Mouse (Mus musculus) stomach, postnatal 0 days (tissue): Measurements from ENCODE around the gene Csrp2. TPM values are rescaled to one million over a fixed set of nuclear protein-coding genes. Genes with fewer than 3 reads are reported as not detected.
A peak's percentile ranks its signal among the peaks of the same experiment; 100 is the strongest.

ENCODE experiments used
- ATAC-seq: fragments of 200-750 bp; cut with Nextera tagmentation; 2 replicates; pipeline ENCODE4 v1.8.0; 2017; ENCODE audit not compliant: low FRiP score, low TSS enrichment
- DNase-seq: peaks from one replicate; pipeline ENCODE4 v3.0.0-alpha.2; 2016; ENCODE audit warnings: low spot score
- H3K27ac ChIP-seq: fragments of 300-500 bp; sonication (generic); replicated peaks from 2 replicates; pipeline ENCODE4 v1.5.1; 2014; ENCODE audit warnings: mild to moderate bottlenecking, control low read depth
- H3K27me3 ChIP-seq: fragments of 300-500 bp; sonication (generic); 2 replicates; pipeline ENCODE4 v1.6.1; 2014; ENCODE audit warnings: low read length; ENCODE audit not compliant: control insufficient read depth, insufficient read depth
- H3K36me3 ChIP-seq: fragments of 300-500 bp; sonication (generic); 2 replicates; pipeline ENCODE4 v1.6.1; 2014; ENCODE audit warnings: low read length, mixed read lengths; ENCODE audit not compliant: control insufficient read depth, insufficient read depth
- H3K4me1 ChIP-seq: fragments of 300-500 bp; sonication (generic); replicated peaks from 2 replicates; pipeline ENCODE4 v1.6.1; 2014; ENCODE audit warnings: antibody characterized with exemption; ENCODE audit not compliant: control insufficient read depth, insufficient read depth
- H3K4me2 ChIP-seq: fragments of 300-500 bp; sonication (generic); replicated peaks from 2 replicates; pipeline ENCODE4 v1.6.1; 2014; ENCODE audit warnings: low read depth, mild to moderate bottlenecking, control low read depth, moderate library complexity
- H3K4me3 ChIP-seq: fragments of 300-500 bp; sonication (generic); 2 replicates; pipeline ENCODE4 v1.5.1; 2014; ENCODE audit warnings: low read depth, low read length, control low read depth
- H3K9ac ChIP-seq: fragments of 300-500 bp; sonication (generic); 2 replicates; pipeline ENCODE4 v1.6.1; 2014; ENCODE audit warnings: mild to moderate bottlenecking, low read length, control low read depth, mixed read lengths
- H3K9me3 ChIP-seq: fragments of 300-500 bp; sonication (generic); 2 replicates; pipeline ENCODE4 v1.6.1; 2016; ENCODE audit warnings: low read length; ENCODE audit not compliant: control insufficient read depth
- CTCF ChIP-seq: IDR thresholded peaks from 2 replicates; pipeline ENCODE4 v1.5.1; 2016; ENCODE audit warnings: antibody characterized with exemption, low read depth, mild to moderate bottlenecking, moderate library complexity
- EP300 ChIP-seq: optimal IDR thresholded peaks from 2 replicates; pipeline ENCODE3; 2016; ENCODE audit warnings: antibody characterized with exemption
- WGBS: fragments of 180-500 bp; shearing (Covaris S2); extraction: QIAGEN DNeasy Blood & Tissue Kit; methylation state at CpG from one replicate; pipeline ENCODE4 v1.1.7; 2014; 5-methylcytosine and 5-hydroxymethylcytosine counted together
- polyA plus RNA-seq: library from polyadenylated mRNA; unstranded; fragments of >200 nt; fragmentation: Nextera tagmentation; extraction: Ambion mirVana; gene quantifications from 2 replicates; pipeline ENCODE4 v1.2.1, GENCODE M21; 2015

Csrp2 gene
- polyA plus RNA-seq, 1 experiment from 2014 or later, result 191 TPM

DNA sequence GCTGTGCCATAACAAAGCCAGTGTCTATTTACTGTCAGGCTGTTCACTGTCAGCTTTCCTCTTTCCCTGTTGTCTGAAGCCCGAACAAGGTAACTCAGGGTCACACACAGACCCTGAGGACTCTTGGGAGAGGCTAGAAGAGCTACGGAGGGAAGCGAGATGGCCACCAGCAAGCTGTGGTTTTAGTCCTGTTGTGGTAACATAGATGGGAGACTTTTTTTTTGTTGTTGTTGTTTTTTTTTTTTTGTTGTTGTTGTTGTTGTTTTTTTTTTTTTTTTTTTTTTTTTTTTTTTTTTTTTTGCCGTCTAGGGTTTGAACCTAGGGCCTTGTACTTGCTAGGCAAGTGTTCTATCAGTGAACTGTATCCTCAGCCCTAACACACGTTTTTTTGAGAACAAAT lies 14.0 kb downstream of the Csrp2 start:
- WGBS, result 76% methylated on average over 5 of the region's 5 CpGs
- no peak overlapping the region for H3K9ac ChIP-seq
- ATAC-seq, result no peak

DNA sequence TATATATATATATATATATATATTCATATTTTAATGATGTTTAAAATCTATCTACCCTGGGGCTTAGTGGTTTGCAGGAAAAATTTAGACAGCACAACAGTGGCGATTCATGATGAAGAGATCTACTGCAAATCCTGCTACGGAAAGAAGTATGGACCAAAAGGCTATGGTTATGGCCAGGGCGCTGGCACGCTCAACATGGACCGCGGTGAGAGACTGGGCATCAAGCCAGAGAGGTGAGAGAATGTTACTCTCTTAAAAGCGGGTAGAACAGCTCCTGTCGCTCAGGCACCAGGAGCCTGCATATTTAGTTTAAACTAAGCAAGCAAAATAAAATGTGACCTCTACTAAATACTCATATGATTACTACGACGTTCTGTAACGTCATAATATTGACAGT lies 15.5 kb downstream of the Csrp2 start:
- Histone ChIP-seq H3K36me3 (peaks cover 4% of the 10 kb centered on the region; the same call in 1 of the 2 replicates), H3K27me3 (no peaks in the 10 kb centered on the region), H3K4me3 (no peak overlapping the region), H3K4me2 (no peak overlapping the region), H3K27ac (no peak overlapping the region), H3K9me3 (no peaks in the 10 kb centered on the region), H3K4me1 (no peaks in the 10 kb centered on the region), H3K9ac (no peak overlapping the region)
- 70% methylated on average over 11 of the region's 11 CpGs for WGBS
- ATAC-seq, result no peak
- no peak for DNase-seq
- TF ChIP-seq CTCF, result no peak
- TF ChIP-seq EP300, result no peak

More for the DNA sequence above, 14.0 kb downstream of the Csrp2 start:
- no peak overlapping the region for H3K27ac ChIP-seq
- no peak overlapping the region for H3K4me2 ChIP-seq
- no peak for TF ChIP-seq CTCF
- TF ChIP-seq EP300, result no peak
- 0 out of 2 replicates have a peak, but pooled peaks cover 2% of the 10 kb centered on the region for H3K36me3 ChIP-seq
- DNase-seq, result no peak
- no peaks in the 10 kb centered on the region for H3K9me3 ChIP-seq
- no peaks in the 10 kb centered on the region for H3K27me3 ChIP-seq
- no peak overlapping the region for H3K4me3 ChIP-seq
- no peaks in the 10 kb centered on the region for H3K4me1 ChIP-seq

DNA sequence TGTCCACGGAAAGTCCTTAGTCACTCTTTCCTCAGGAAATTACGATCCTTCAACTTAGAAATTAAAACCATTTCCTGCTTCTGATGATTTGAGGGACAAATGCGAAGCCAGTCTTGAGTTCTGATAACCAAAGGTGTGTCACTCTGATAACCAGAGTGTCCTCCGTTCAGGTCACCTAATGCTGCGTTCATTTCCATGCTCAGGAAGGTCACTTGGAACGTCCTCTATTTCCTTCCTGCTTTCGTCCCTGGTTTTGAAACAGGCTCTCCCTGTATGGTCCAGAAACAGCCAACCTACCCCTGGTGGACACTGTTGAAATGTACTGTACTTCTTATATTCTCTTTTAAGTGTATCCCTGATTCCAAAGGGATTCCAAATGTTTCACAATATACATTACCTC lies 16.1 kb downstream of the Csrp2 start:
- Histone ChIP-seq H3K27me3 (no peaks in the 10 kb centered on the region), H3K4me1 (no peaks in the 10 kb centered on the region), H3K9me3 (no peaks in the 10 kb centered on the region), H3K9ac (no peak overlapping the region), H3K27ac (no peak overlapping the region), H3K4me2 (no peak overlapping the region), H3K36me3 (peaks cover 4% of the 10 kb centered on the region; the same call in 1 of the 2 replicates), H3K4me3 (no peak overlapping the region)
- ATAC-seq, result peak; percentile 68; the same call in 1 of the 2 replicates
- WGBS, result 69% methylated on average over 7 of the region's 7 CpGs
- no peak for DNase-seq
- TF ChIP-seq CTCF (peak; percentile 48), EP300 (no peak)

DNA sequence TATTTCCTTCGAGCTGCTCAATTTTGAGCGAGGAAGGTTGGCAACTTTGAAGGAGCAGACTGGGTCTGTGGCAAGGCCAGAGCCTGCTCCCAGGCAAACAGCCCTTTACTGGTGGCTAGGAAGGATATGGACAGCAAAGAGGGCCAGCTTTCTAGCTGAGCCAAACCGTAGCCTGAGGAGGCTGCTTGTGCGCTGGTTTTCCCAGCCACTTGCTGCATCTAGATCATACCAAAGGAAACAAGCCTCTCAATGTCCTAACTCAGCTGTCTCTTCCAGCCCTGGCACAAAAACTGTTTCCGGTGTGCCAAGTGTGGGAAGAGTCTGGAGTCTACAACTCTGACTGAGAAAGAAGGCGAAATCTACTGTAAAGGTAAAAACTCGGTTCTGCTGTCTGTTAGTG lies 18.8 kb downstream of the Csrp2 start:
- no peak overlapping the region for H3K27ac ChIP-seq
- TF ChIP-seq CTCF (no peak), EP300 (no peak)

DNA sequence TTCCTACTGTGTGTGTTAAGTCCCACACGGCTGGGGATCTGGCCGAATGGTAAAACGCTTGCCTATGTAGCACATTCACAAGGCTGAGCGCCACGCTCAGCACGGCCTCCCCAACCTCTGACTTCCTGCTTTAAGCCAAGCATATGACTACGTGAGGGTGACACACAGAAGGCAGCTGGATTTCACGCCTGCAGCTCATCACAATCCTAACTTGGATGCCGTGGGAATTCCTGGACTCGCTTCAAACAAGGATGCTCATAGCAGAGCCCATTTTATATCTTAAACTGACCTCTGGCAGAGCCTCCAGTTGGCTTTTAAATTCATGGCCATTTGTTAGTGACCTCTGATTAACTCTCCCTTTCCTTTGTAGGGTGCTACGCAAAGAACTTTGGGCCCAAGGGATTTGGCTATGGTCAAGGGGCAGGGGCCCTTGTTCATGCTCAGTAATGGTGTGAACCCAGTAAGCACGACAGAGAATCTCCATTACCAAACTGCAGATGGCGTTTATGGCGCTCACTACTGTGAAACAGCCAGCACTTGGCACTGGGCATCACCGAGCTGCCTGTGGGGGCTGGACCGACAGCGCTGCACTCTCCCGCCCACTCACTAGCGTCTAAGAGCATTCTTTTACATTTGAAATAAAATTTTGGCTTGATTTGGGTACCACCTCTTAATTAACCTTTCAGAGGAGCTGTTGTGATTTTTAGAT lies 19.4 kb downstream of the Csrp2 start:
- Histone ChIP-seq H3K4me2 (no peak overlapping the region), H3K27ac (no peak overlapping the region), H3K9me3 (no peaks in the 10 kb centered on the region), H3K4me3 (no peak overlapping the region), H3K36me3 (peaks cover 7% of the 10 kb centered on the region; the same call in 1 of the 2 replicates), H3K27me3 (no peaks in the 10 kb centered on the region), H3K4me1 (no peaks in the 10 kb centered on the region), H3K9ac (no peak overlapping the region)
- no peak for ATAC-seq
- DNase-seq, result no peak
- WGBS, result 82% methylated on average over 19 of the region's 19 CpGs
- TF ChIP-seq EP300, result no peak
- no peak for TF ChIP-seq CTCF

More for the DNA sequence above, 18.8 kb downstream of the Csrp2 start:
- H3K4me1 ChIP-seq, result no peaks in the 10 kb centered on the region
- no peak for ATAC-seq
- H3K4me3 ChIP-seq, result no peak overlapping the region
- H3K36me3 ChIP-seq, result peaks cover 7% of the 10 kb centered on the region; the same call in 1 of the 2 replicates
- H3K4me2 ChIP-seq, result no peak overlapping the region
- no peak overlapping the region for H3K9ac ChIP-seq
- H3K27me3 ChIP-seq, result no peaks in the 10 kb centered on the region
- no peaks in the 10 kb centered on the region for H3K9me3 ChIP-seq
- 91% methylated on average over 7 of the region's 7 CpGs for WGBS
- no peak for DNase-seq

DNA sequence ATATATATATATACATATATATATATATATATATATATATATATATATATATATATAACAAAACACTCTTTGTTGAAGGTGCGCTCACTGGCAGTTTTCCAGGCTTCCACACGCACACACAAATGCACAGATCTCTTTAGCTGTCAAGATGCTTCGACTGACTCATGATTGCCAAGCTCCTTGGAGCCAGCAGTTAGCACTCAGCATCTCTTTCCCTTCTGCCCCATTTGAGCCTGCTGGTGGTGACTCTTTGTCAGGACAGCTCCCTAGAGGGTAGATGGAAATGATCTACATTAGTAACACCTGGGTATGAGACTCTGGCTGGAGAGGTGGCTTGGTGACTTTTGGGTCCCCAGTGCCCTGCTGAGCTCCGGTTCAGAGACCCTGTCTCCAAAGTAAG lies 20.1 kb downstream of the Csrp2 start:
- H3K4me2 ChIP-seq, result no peak overlapping the region
- H3K36me3 ChIP-seq, result peaks cover 7% of the 10 kb centered on the region; the same call in 1 of the 2 replicates
- no peak for DNase-seq
- H3K9ac ChIP-seq, result no peak overlapping the region
- ATAC-seq, result no peak
- no peaks in the 10 kb centered on the region for H3K27me3 ChIP-seq
- H3K4me3 ChIP-seq, result no peak overlapping the region
- no peaks in the 10 kb centered on the region for H3K4me1 ChIP-seq
- WGBS, result 64% methylated on average over 4 of the region's 4 CpGs
- H3K9me3 ChIP-seq, result no peaks in the 10 kb centered on the region
- no peak overlapping the region for H3K27ac ChIP-seq
- TF ChIP-seq EP300 (no peak), CTCF (no peak)
